Mouse (Mus musculus) adrenal gland, postnatal 4 days (tissue): ENCODE results near the gene Cdh15. TPM values are rescaled to one million over a fixed set of nuclear protein-coding genes. Genes with fewer than 3 reads are reported as not detected.

ENCODE experiments used
- total RNA-seq, 2 experiments: library from RNA; stranded (reverse); gene quantifications; 2 replicates each; pipeline ENCODE4 v1.2.3; 2021

The Cdh15 gene
- total RNA-seq, 2 experiments from 2014 or later: 0.62 to 1.8 TPM

Other genes with a start within 250 kb of the Cdh15 start
- 10 to 100 TPM; 11.9 to 13.9 TPM for gene Galns, start 236.5 kb upstream of the Cdh15 start, total RNA-seq
- 10 to 100 TPM; 51.5 to 51.8 TPM for gene Trappc2l, start 236.3 kb upstream of the Cdh15 start, total RNA-seq
- not detected for gene Pabpn1l, start 225.2 kb upstream of the Cdh15 start, total RNA-seq
- gene Cbfa2t3, start 148.9 kb upstream of the Cdh15 start, total RNA-seq: 10 to 100 TPM; 11.3 to 12.0 TPM
- 10 to 100 TPM; 34.0 to 35.8 TPM for gene Acsf3, start 72.5 kb upstream of the Cdh15 start, total RNA-seq
- gene Ankrd11, start 194.3 kb downstream of the Cdh15 start, total RNA-seq: 100 to 1,000 TPM; 132 TPM
- 10 to 100 TPM; 67.6 to 72.6 TPM for gene Spg7, start 215.0 kb downstream of the Cdh15 start, total RNA-seq